Mouse (Mus musculus) R1 (cell line): ENCODE measurements around the gene Gm10697.
"Not testable (repeated sequence)": the region's sequence is repeated elsewhere in the genome, so short reads cannot be mapped to it uniquely, and the experiment has no call there.

ENCODE experiments used
- DNase-seq: peaks from one replicate; pipeline ENCODE4 v3.0.0-alpha.2; 2018; ENCODE audit warnings: low read depth, low spot score

The Gm10697 gene

DNA sequence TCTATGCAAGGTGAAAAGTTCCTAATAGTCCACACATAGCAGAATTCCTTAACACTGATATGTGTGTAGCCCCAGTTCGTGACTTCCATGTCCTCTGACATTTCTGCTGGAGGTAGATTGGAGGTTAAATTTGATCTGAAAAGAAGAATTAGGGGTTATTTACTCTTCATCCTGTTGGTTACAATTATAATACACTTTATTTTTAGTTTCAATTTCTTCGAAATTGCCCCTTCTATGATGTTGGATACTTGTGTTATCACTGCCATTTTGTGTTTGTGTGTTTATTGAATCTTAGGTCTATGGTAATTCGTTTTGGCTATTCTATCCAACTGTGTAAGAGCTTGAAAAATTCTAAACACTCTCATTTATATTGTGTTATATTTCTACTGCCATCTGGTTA, at the start of gene Gm10697:
TSS of gene Gm10697 (minus strand) at position 101 of the 400 bp plus-strand sequence.
- DNase-seq: not testable (repeated sequence)

DNA sequence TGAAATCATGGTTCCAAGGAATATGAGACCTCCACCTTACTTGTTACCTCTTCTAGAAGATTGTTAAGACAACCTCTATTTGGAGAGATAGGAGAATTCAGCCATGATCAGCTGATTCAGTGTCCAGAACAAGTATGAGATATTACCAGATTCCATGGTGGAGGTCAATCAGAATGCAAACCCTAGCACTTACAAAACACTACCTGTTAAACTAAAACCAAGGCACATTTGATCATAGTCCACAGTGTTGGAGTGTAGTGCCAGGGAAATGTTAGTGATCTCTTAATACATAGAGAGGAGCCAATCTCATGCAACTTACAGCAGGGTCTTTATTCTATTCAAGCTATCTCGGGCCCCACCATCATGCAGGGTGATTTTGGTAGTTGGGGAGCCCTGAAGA, 42.6 kb upstream of the Gm10697 start:
- not testable (repeated sequence) for DNase-seq

DNA sequence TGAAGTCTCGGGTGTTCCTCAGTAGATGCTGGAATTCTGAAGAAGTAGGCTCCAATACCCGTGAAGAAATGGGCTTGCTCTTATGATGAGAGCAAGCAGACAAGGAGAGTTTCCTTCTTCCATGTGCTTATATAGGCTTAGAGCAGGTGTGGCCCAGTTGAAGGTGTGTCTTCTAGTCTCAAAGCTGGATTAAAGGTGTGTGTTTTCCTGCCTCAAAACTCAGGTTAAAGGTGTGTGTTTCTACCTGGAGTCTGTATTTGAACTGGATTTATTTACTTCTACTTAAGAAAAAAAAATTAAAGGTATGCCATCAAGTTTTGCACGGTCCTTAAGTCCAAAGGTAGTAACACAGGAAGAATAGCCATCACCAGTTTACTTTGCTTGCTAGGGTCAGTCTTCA, 17.7 kb downstream of the Gm10697 start, which contains the start of gene Gm9125:
TSS of gene Gm9125 (minus strand) at position 101 of the 400 bp plus-strand sequence.
- not testable (repeated sequence) for DNase-seq

DNA sequence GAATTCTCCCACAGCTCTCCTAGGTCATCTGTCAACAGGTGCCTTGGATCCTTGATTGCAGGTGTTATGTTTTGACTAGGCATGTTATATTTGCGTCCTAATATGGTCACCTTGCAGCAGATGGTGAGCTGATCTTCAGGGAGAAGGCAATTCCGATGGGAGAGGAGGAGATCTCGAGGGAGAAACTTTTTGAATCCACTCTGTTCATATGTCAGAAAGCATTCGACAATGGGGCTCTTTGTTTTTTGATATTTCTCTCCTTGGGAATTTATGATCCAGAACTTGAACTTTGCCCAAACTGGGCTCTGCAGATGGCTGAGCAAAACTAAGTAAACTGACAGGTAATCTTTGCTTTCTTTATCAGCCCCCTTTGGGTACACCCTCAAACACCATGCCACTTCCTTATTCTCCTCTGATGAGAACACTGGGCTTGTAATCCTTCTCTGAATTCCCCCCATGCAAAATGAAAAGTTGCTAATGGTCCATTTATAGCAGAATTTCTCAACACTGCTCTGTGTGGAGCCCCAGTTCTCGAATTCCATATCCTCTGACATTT, 22.8 kb downstream of the Gm10697 start:
- not testable (repeated sequence) for DNase-seq

DNA sequence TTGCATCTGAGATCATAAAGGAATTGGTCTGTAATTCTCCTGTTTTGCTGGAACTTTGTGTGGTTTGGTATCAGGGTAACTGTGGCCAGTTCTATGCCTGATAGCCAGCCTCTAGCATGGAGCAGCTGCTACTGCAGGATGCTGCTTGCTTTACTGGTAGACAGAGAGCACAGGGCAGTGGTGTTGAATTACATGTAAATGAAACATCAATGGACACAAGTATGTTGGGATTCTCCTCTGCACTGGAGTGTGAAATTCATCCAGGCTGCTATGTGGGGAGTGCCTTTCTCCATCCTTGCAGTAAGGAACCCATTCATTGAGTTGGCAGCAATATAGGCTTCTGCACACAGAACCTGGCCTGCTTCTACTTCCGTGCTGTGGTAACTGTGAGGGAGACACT, 34.2 kb downstream of the Gm10697 start:
- DNase-seq: not testable (repeated sequence)

DNA sequence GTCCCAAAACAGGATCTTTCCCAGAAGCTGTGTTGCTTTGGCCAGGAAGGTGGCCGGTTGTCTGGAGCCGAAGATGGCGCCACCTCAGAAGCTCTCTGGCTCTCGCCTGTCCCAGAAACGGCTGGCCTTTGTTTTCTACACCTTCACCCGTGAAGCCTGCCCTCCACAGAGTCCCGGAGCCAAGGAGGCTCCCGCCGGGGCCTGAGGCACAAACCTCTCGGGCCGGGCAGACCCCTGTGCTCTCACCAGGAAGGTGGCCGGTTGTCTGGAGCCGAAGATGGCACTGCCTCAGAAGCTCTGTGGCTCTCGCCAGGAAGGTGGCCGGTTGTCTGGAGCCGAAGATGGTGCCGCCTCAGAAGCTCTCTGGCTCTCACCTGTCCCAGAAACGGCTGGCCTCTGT, 38.0 kb downstream of the Gm10697 start:
- DNase-seq: not testable (repeated sequence)
